Mouse (Mus musculus) C2C12 (cell line): ENCODE results near the gene 1700037C18Rik.

ENCODE experiments used
- CEBPB ChIP-seq: IDR thresholded peaks from one replicate; pipeline ENCODE4 v1.6.1; 2011; ENCODE audit warnings: low read depth, mild to moderate bottlenecking, control low read depth, moderate library complexity
- CTCF ChIP-seq: IDR thresholded peaks from one replicate; pipeline ENCODE4 v1.5.1; 2011; ENCODE audit not compliant: control insufficient read depth, insufficient read depth, insufficient read length
- MAX ChIP-seq: IDR thresholded peaks from one replicate; pipeline ENCODE4 v1.6.1; 2011; ENCODE audit warnings: mild to moderate bottlenecking, control low read depth
- MYOD1 ChIP-seq: IDR thresholded peaks from one replicate; pipeline ENCODE4 v1.6.1; 2011; ENCODE audit warnings: low read depth; ENCODE audit not compliant: control insufficient read depth, insufficient read length
- USF1 ChIP-seq: IDR thresholded peaks from one replicate; pipeline ENCODE4 v1.6.1; 2011; ENCODE audit warnings: low read depth, mild to moderate bottlenecking, control low read depth, moderate library complexity

DNA sequence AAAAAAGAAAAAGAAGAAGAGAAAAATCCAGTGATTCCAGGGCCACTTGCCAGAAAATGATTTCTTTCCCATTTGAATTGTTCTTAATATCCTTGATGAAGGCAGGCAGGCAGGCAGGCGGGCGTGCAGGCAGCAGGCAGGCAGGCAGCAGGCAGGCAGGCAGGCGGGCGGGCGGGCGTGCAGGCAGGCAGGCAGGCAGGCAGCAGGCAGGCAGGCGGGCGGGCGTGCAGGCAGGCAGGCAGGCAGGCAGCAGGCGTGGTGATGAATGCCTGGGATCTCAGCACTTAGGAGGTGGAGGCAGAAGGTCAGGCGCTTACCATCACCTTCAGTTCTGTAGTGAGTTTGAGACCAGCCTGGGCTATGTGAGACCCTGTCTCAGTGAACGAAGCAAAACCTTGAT is 55.9 kb downstream of the 1700037C18Rik start:
- TF ChIP-seq CTCF (no peak), CEBPB (no peak), USF1 (no peak), MYOD1 (no peak), MAX (no peak)
